Mouse (Mus musculus) forebrain, embryonic 15.5 days (tissue): ENCODE results near the gene Pou3f1. TPM values are rescaled to one million over a fixed set of nuclear protein-coding genes. Genes with fewer than 3 reads are reported as not detected.

Experiments
- ATAC-seq: fragments of 200-750 bp; cut with Nextera tagmentation; replicated peaks from 2 replicates; pipeline ENCODE4 v1.8.0; 2017; ENCODE audit warnings: mild to moderate bottlenecking, moderate TSS enrichment, moderate library complexity
- H3K27ac ChIP-seq: fragments of 300-500 bp; sonication (generic); replicated peaks from 2 replicates; pipeline ENCODE4 v1.5.1; 2015; ENCODE audit warnings: mild to moderate bottlenecking, inconsistent platforms
- H3K27me3 ChIP-seq: fragments of 300-500 bp; sonication (generic); 2 replicates; pipeline ENCODE4 v1.6.1; 2015; ENCODE audit warnings: inconsistent platforms
- H3K36me3 ChIP-seq: fragments of 300-500 bp; sonication (generic); 2 replicates; pipeline ENCODE4 v1.6.1; 2015; ENCODE audit warnings: mild to moderate bottlenecking, inconsistent platforms
- H3K4me1 ChIP-seq: fragments of 300-500 bp; sonication (generic); 2 replicates; pipeline ENCODE4 v1.6.1; 2015; ENCODE audit warnings: inconsistent platforms
- H3K4me2 ChIP-seq: fragments of 300-500 bp; sonication (generic); replicated peaks from 2 replicates; pipeline ENCODE4 v1.6.1; 2015; ENCODE audit warnings: mild to moderate bottlenecking, inconsistent platforms
- H3K4me3 ChIP-seq: fragments of 300-500 bp; sonication (generic); 2 replicates; pipeline ENCODE4 v1.5.1; 2015; ENCODE audit warnings: mild to moderate bottlenecking, inconsistent platforms
- H3K9ac ChIP-seq: fragments of 300-500 bp; sonication (generic); replicated peaks from 2 replicates; pipeline ENCODE4 v1.6.1; 2015; ENCODE audit warnings: mild to moderate bottlenecking, inconsistent platforms
- H3K9me3 ChIP-seq: fragments of 300-500 bp; sonication (generic); 2 replicates; pipeline ENCODE4 v1.6.1; 2016; ENCODE audit warnings: inconsistent platforms
- WGBS: fragments of 180-500 bp; shearing (Covaris S2); methylation state at CpG from one replicate; pipeline ENCODE4 v1.1.7; 2015; ENCODE audit warnings: mixed read lengths; 5-methylcytosine and 5-hydroxymethylcytosine counted together
- polyA plus RNA-seq: library from polyadenylated mRNA; unstranded; fragments of >200 nt; fragmentation: Nextera tagmentation; extraction: Ambion mirVana; gene quantifications from 2 replicates; pipeline ENCODE4 v1.2.1, GENCODE M21; 2015

The Pou3f1 gene
- polyA plus RNA-seq, 1 experiment from 2014 or later = 21.8 TPM

- H3K4me2 ChIP-seq = peak overlapping the region; percentile 93
- ATAC-seq = no peak
- peak overlapping the region; percentile 60 for H3K9ac ChIP-seq
- no peaks in the 10 kb centered on the region for H3K36me3 ChIP-seq
- H3K4me3 ChIP-seq = peak overlapping the region; percentile 77
- H3K27ac ChIP-seq = peak overlapping the region; percentile 69
- WGBS = under 1% methylated on average over 39 of the region's 39 CpGs
- H3K4me1 ChIP-seq = peaks cover 58% of the 10 kb centered on the region
- peaks cover 52% of the 10 kb centered on the region for H3K27me3 ChIP-seq
- H3K9me3 ChIP-seq = no peaks in the 10 kb centered on the region
These were observed 1.8 kb downstream of the Pou3f1 start for GRCm38 (mm10) chr4:124658412-124658851.

DNA sequence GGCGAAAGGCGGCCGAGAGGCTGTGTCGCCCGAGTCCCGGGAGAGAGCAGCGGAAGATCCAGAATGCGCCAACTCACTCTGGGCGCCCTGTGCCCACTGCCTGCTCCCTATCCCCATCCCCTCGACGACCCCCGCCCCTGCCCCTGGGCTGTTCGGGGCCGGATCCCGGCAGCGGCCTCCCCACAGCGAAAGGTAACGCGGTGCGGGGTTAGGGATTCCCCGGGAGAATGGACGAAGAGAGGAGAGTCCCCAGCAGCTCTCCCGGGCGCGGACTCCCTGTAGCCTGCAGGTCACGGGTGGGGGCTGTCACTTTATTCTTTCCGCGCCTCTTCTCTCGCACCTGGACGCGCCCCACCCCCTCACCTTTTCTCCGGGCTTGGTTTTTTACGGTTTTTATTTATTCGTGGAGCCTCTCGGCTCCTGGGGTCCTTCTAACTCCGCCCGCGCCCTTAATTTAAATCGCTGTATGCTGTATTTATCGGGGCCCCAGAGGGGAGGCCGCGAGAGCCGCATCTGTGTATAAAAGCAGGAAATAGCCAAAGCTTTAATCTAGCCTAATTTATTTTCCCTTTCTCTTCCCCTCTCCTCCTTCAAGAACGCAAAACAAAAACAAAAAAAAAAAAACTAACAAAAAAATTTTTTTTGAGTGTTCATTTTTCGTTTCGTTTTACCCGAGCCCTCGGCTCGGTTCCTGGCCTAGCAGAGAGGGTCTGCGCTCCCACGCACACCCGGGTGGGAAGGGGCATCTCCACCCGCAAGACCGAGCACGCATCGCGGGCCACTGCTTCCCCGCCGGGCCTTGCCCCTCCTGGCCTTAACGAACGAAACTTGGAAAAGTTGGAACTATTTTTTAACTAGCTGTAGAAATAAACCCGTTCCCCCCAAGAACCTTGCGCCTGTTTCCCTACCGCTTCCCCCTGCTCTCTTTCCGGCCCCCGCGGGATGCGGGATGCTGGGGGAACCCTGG, 2.9 kb downstream of the Pou3f1 start:
- under 1% methylated on average over 68 of the region's 68 CpGs for WGBS

GRCm38 (mm10) chr4:124660603-124661002, 4.0 kb downstream of the Pou3f1 start:
- H3K9me3 ChIP-seq = no peaks in the 10 kb centered on the region
- H3K36me3 ChIP-seq = no peaks in the 10 kb centered on the region
- peak overlapping the region; percentile 33 for H3K4me2 ChIP-seq
- peaks cover 36% of the 10 kb centered on the region for H3K27me3 ChIP-seq
- peak overlapping the region; percentile 21 for H3K4me3 ChIP-seq
- H3K27ac ChIP-seq = no peak overlapping the region
- no peak overlapping the region for H3K9ac ChIP-seq
- WGBS = 59% methylated on average over 3 of the region's 3 CpGs
- peaks cover 72% of the 10 kb centered on the region for H3K4me1 ChIP-seq
- no peak for ATAC-seq

More for the DNA sequence above, 2.9 kb downstream of the Pou3f1 start:
- no peak for ATAC-seq
- Histone ChIP-seq H3K27ac (no peak overlapping the region), H3K36me3 (no peaks in the 10 kb centered on the region), H3K4me1 (peaks cover 69% of the 10 kb centered on the region), H3K9ac (peak overlapping the region; percentile 60), H3K4me2 (peak overlapping the region; percentile 93), H3K4me3 (peak overlapping the region; percentile 77), H3K9me3 (no peaks in the 10 kb centered on the region), H3K27me3 (peaks cover 47% of the 10 kb centered on the region)

GRCm38 (mm10) chr4:124663034-124663433, 6.4 kb downstream of the Pou3f1 start:
- H3K9ac ChIP-seq = no peak overlapping the region
- H3K36me3 ChIP-seq = no peaks in the 10 kb centered on the region
- 57% methylated on average over 3 of the region's 3 CpGs for WGBS
- no peak overlapping the region for H3K27ac ChIP-seq
- peaks cover 60% of the 10 kb centered on the region for H3K4me1 ChIP-seq
- no peaks in the 10 kb centered on the region for H3K9me3 ChIP-seq
- no peak overlapping the region for H3K4me3 ChIP-seq
- H3K27me3 ChIP-seq = peaks cover 43% of the 10 kb centered on the region
- H3K4me2 ChIP-seq = no peak overlapping the region
- ATAC-seq = no peak

GRCm38 (mm10) chr4:124664185-124664584, 7.6 kb downstream of the Pou3f1 start:
- Histone ChIP-seq H3K4me1 (peaks cover 53% of the 10 kb centered on the region), H3K9me3 (no peaks in the 10 kb centered on the region)

GRCm38 (mm10) chr4:124664604-124665003, 8.0 kb downstream of the Pou3f1 start:
- H3K4me3 ChIP-seq = peak overlapping the region; percentile 9; the same call in 1 of the 2 replicates
- H3K27ac ChIP-seq = peak overlapping the region; percentile 85
- peak overlapping the region; percentile 29 for H3K4me2 ChIP-seq
- peaks cover 37% of the 10 kb centered on the region for H3K27me3 ChIP-seq
- H3K36me3 ChIP-seq = no peaks in the 10 kb centered on the region
- no peaks in the 10 kb centered on the region for H3K9me3 ChIP-seq
- 52% methylated on average over 15 of the region's 15 CpGs for WGBS
- peaks cover 49% of the 10 kb centered on the region for H3K4me1 ChIP-seq
- peak; percentile 15 for ATAC-seq
- H3K9ac ChIP-seq = peak overlapping the region; percentile 8; the same call in 1 of the 2 replicates

More at GRCm38 (mm10) chr4:124664185-124664584, 7.6 kb downstream of the Pou3f1 start:
- WGBS = 24% methylated on average over 9 of the region's 9 CpGs
- H3K9ac ChIP-seq = peak overlapping the region; percentile 8; the same call in 1 of the 2 replicates
- H3K36me3 ChIP-seq = no peaks in the 10 kb centered on the region
- H3K27me3 ChIP-seq = peaks cover 35% of the 10 kb centered on the region
- H3K4me3 ChIP-seq = peak overlapping the region; percentile 9; the same call in 1 of the 2 replicates
- H3K4me2 ChIP-seq = peak overlapping the region; percentile 29
- peak overlapping the region; percentile 85 for H3K27ac ChIP-seq
- peak; percentile 51; the same call in 1 of the 2 replicates for ATAC-seq

GRCm38 (mm10) chr4:124667476-124668033, 10.9 kb downstream of the Pou3f1 start:
- peaks cover 24% of the 10 kb centered on the region; the same call in 1 of the 2 replicates for H3K27me3 ChIP-seq
- ATAC-seq = no peak

DNA sequence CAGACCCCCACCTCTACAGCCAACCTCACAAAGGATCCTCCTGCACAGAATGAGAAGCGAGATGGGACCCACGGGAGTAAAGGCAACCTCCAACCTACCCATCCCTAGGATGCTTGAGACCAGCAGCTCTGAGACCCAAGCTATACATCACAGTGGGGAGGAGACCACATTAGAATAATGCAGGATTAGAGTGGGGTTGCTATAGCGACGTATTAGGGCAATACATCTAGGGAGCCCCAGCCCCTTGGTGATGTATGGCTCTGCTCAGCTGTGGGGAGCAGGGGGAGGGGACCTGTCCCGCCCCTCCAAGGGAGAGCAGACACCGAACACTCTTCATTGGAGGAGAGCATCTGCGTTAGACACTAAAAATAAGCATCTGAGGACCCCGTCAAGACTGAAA, 11.5 kb downstream of the Pou3f1 start:
- 9% methylated on average over 8 of the region's 8 CpGs for WGBS
- H3K4me2 ChIP-seq = no peak overlapping the region

More at GRCm38 (mm10) chr4:124667476-124668033, 10.9 kb downstream of the Pou3f1 start:
- no peaks in the 10 kb centered on the region for H3K36me3 ChIP-seq
- no peak overlapping the region for H3K27ac ChIP-seq
- H3K4me3 ChIP-seq = no peak overlapping the region
- H3K9ac ChIP-seq = no peak overlapping the region
- H3K4me2 ChIP-seq = no peak overlapping the region
- peaks cover 49% of the 10 kb centered on the region for H3K4me1 ChIP-seq
- 28% methylated on average over 14 of the region's 14 CpGs for WGBS
- H3K9me3 ChIP-seq = no peaks in the 10 kb centered on the region

DNA sequence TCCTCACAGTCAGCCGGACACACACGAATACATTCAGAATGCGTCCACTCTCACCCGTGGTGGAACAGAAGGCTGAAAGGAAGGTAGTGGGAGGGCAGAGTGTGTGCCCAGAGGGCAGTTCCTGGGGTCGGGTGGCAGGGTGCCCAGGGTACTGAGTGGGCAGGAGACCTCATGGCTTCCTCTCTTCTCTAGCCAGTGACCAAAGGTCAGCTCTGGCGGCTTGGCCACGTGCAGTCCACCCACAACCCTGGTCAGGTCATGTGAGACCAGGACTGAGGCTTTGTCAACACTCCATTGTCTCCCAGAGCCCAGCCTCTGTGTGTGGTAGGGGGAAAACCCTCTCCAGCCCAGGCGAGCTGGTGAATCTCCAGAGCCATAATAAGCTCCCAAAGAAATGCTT, 13.6 kb downstream of the Pou3f1 start:
- 67% methylated on average over 8 of the region's 8 CpGs for WGBS
- H3K27me3 ChIP-seq = peaks cover 17% of the 10 kb centered on the region; the same call in 1 of the 2 replicates

More for the DNA sequence above, 11.5 kb downstream of the Pou3f1 start:
- Histone ChIP-seq H3K4me1 (peaks cover 51% of the 10 kb centered on the region), H3K4me3 (no peak overlapping the region), H3K36me3 (no peaks in the 10 kb centered on the region), H3K27me3 (peaks cover 18% of the 10 kb centered on the region; the same call in 1 of the 2 replicates), H3K9me3 (no peaks in the 10 kb centered on the region), H3K27ac (no peak overlapping the region), H3K9ac (no peak overlapping the region)
- no peak for ATAC-seq

GRCm38 (mm10) chr4:124671583-124671982, 15.0 kb downstream of the Pou3f1 start:
- Histone ChIP-seq H3K27ac (peak overlapping the region; percentile 95), H3K36me3 (peaks cover 3% of the 10 kb centered on the region; the same call in 1 of the 2 replicates), H3K4me3 (no peak overlapping the region), H3K4me2 (no peak overlapping the region), H3K9me3 (no peaks in the 10 kb centered on the region), H3K27me3 (peaks cover 14% of the 10 kb centered on the region; the same call in 1 of the 2 replicates), H3K4me1 (peaks cover 51% of the 10 kb centered on the region), H3K9ac (no peak overlapping the region)
- WGBS = 30% methylated on average over 7 of the region's 7 CpGs
- ATAC-seq = no peak

More for the DNA sequence above, 13.6 kb downstream of the Pou3f1 start:
- no peaks in the 10 kb centered on the region for H3K9me3 ChIP-seq
- no peak overlapping the region for H3K4me3 ChIP-seq
- H3K4me1 ChIP-seq = peaks cover 51% of the 10 kb centered on the region
- no peak overlapping the region for H3K4me2 ChIP-seq
- ATAC-seq = no peak
- H3K27ac ChIP-seq = no peak overlapping the region
- H3K36me3 ChIP-seq = no peaks in the 10 kb centered on the region
- H3K9ac ChIP-seq = no peak overlapping the region

DNA sequence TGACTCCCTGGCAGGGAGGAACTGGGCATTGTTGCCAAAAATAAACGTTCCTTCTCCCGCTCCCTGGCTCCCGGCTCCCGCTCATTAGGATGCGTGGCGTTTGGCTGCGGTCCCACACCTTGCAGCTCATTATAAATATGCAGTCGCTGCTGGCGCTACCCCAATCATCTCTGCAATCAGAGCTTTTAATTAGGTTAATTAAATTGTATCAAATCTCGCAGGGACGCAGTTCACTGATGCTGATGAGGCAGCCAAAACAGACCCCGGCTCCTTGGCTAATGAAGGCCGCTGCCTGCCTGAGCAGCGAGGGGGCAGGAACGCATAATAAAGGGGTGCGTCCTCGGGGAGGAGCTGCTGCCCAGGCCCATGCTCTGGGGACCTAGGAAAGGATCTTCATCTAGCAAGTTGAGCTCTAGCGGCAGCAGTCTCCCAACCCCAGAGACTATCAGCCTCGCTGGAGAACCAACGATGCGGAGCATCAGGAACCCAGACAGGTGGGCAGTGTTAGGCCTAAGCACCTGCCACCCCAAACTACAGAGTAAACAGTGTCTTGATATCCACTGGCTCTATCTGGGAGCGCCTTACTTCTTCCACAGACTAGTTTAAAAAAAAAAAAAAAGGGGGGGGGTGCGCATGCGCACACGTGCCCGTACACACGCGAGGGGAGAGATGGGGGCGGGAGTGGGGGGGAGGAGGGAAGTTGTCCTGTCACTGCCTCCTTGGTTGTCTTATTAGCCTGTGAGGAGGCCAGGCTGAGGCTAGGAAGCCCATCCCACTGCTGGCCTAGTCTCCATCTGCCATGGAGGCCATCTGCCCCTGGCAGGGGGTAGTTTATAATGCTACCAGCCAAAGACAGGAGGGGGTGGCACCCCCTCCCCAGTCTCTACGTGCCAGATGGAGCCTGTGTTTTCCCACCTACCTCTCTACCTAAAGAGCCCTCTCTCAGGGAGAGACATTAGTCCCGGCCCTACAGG, 16.0 kb downstream of the Pou3f1 start:
- Histone ChIP-seq H3K27me3 (peaks cover 9% of the 10 kb centered on the region; the same call in 1 of the 2 replicates), H3K27ac (peak overlapping the region; percentile 95), H3K4me1 (peaks cover 49% of the 10 kb centered on the region), H3K9ac (peak overlapping the region; percentile 40), H3K4me3 (peak overlapping the region; percentile 26), H3K4me2 (peak overlapping the region; percentile 56), H3K9me3 (no peaks in the 10 kb centered on the region), H3K36me3 (peaks cover 4% of the 10 kb centered on the region; the same call in 1 of the 2 replicates)
- WGBS = 1% methylated on average over 27 of the region's 31 CpGs
- ATAC-seq = peak; percentile 77
